Mouse (Mus musculus) liver, embryonic 14.5 days (tissue): ENCODE results near the gene Rbm15.

ENCODE experiments used
- CTCF ChIP-seq: IDR thresholded peaks from 2 replicates; pipeline ENCODE4 v1.5.1; 2016; ENCODE audit warnings: antibody characterized with exemption, low read depth, control low read depth
- EP300 ChIP-seq: IDR thresholded peaks from 2 replicates; pipeline ENCODE4 v1.6.1; 2016; ENCODE audit warnings: antibody characterized with exemption, low read depth

- TF ChIP-seq EP300 (no peak), CTCF (no peak)
Measured at GRCm38 (mm10) chr3:107276626-107277025, 56.8 kb downstream of the Rbm15 start.
